In genomic region chr9:13479275-13479674, GRCm38 (mm10) we compare ENCODE assay signal across 21 mouse cellular contexts. TPM values are rescaled to one million over a fixed set of nuclear protein-coding genes. Genes with fewer than 3 reads are reported as not detected.
DNase-seq lines count a peak whose midpoint lies in the region; ATAC-seq lines count a peak whose summit lies in the region.
"Had no signal": no experiment of that assay in that cellular context is flagged by ENCODE, and none has a peak within 500 bp of the region (broad histone marks: within the 10 kb centered on the region; RNA-seq: fewer than 3 reads in every experiment).

No protein-coding gene starts in this region.

- H3K27me3 ChIP-seq in forebrain, embryonic 12.5 days, result no peaks in the 10 kb centered on the region
- H3K27me3 ChIP-seq in midbrain, embryonic 11.5 days (ENCODE audit: control insufficient read depth, insufficient read depth, low read length), result no peaks in the 10 kb centered on the region
- H3K27me3 ChIP-seq: embryonic facial prominence, embryonic 15.5 days; heart, embryonic 15.5 days had no signal

- H3K4me3 ChIP-seq in forebrain, embryonic 12.5 days (replicated peaks), result no peak overlapping the region
- H3K4me3 ChIP-seq in midbrain, embryonic 11.5 days (ENCODE audit: low read depth, low read length), result no peak overlapping the region
- H3K4me3 ChIP-seq: embryonic facial prominence, embryonic 15.5 days; heart, embryonic 15.5 days had no signal

- ATAC-seq in forebrain, embryonic 12.5 days (ENCODE audit: low FRiP score), result peak; percentile 42; the same call in 1 of the 2 replicates
- ATAC-seq in midbrain, embryonic 11.5 days (ENCODE audit: low FRiP score), result peak; percentile 63

- intact Hi-C loops in heart, postnatal 25 days (cut with DNase I), result no loop called here

- H3K36me3 ChIP-seq in forebrain, embryonic 12.5 days (replicated peaks), result no peaks in the 10 kb centered on the region
- no peaks in the 10 kb centered on the region for H3K36me3 ChIP-seq in midbrain, embryonic 11.5 days (ENCODE audit: control insufficient read depth, insufficient read depth, low read length)
- H3K36me3 ChIP-seq: embryonic facial prominence, embryonic 15.5 days; heart, embryonic 15.5 days had no signal

- 9% methylated on average over 4 of the region's 4 CpGs for WGBS in forebrain, embryonic 12.5 days
- WGBS in midbrain, embryonic 11.5 days, result 18% methylated on average over 4 of the region's 4 CpGs

- H3K27ac ChIP-seq in forebrain, embryonic 12.5 days, result no peak overlapping the region
- H3K27ac ChIP-seq in midbrain, embryonic 11.5 days (ENCODE audit: low read depth, low read length), result no peak overlapping the region
- H3K27ac ChIP-seq: embryonic facial prominence, embryonic 15.5 days; heart, embryonic 15.5 days had no signal

- DNase-seq in heart, adult 11 months, result peak; percentile 51
- DNase-seq in heart, postnatal 25 days (ENCODE audit: low spot score), result no peak
- peak; percentile 78 for DNase-seq in Muller cell, postnatal 12 days (ENCODE audit: inconsistent ontology term)
- peak; percentile 86 for DNase-seq in midbrain, embryonic 11.5 days (ENCODE audit: low spot score, missing footprints)
- DNase-seq in gastrocnemius, postnatal 10 days, result no peak
- DNase-seq in natural killer cell, adult 2 months (ENCODE audit: low spot score in 2 of 2), result no peak
- no peak for DNase-seq in cerebellum, adult 9-11 months
- DNase-seq: cerebellum, adult 8-10 months; kidney, postnatal 25 days; lung, adult 2 months; right cerebral cortex, postnatal 14 days; thymus, adult 18-20 months had no signal

- no peak overlapping the region for H3K9ac ChIP-seq in forebrain, embryonic 12.5 days
- H3K9ac ChIP-seq in midbrain, embryonic 11.5 days (ENCODE audit: low read length), result no peak overlapping the region
- H3K9ac ChIP-seq: embryonic facial prominence, embryonic 15.5 days; heart, embryonic 15.5 days had no signal

- peaks cover 33% of the 10 kb centered on the region for H3K4me1 ChIP-seq in forebrain, embryonic 12.5 days
- peaks cover 19% of the 10 kb centered on the region for H3K4me1 ChIP-seq in midbrain, embryonic 11.5 days (ENCODE audit: control insufficient read depth, insufficient read depth, low read length)

- H3K9me3 ChIP-seq in forebrain, embryonic 12.5 days, result no peaks in the 10 kb centered on the region
- H3K9me3 ChIP-seq in midbrain, embryonic 11.5 days (ENCODE audit: control insufficient read depth, low read length), result no peaks in the 10 kb centered on the region
- H3K9me3 ChIP-seq: embryonic facial prominence, embryonic 15.5 days; heart, embryonic 15.5 days had no signal

- H3K4me2 ChIP-seq in forebrain, embryonic 12.5 days, result no peak overlapping the region
- H3K4me2 ChIP-seq in midbrain, embryonic 11.5 days, result no peak overlapping the region
- H3K4me2 ChIP-seq: embryonic facial prominence, embryonic 15.5 days; heart, embryonic 15.5 days had no signal

RNA-seq across cellular contexts. Expression of gene Gm17571, which starts 32.7 kb away (rescaled TPM):
- total RNA-seq in heart, postnatal 25 days (2021), result not detected
- not detected in 2 replicates for polyA plus RNA-seq in forebrain, embryonic 12.5 days (2016; fragmentation: Nextera tagmentation; extraction: Ambion mirVana)
- polyA plus RNA-seq in midbrain, embryonic 11.5 days (2014; fragmentation: Nextera tagmentation; extraction: Ambion mirVana), result not detected in 2 replicates
- total RNA-seq in gastrocnemius, postnatal 10 days (2021), result not detected
- total RNA-seq: adrenal gland, adult 18-20 months; granulocyte monocyte progenitor cell, adult 5-6 weeks; layer of hippocampus, postnatal 25 days; megakaryocyte, adult 5-6 weeks; neutrophil, adult 5-6 weeks had no signal
- polyA plus RNA-seq: embryonic facial prominence, embryonic 15.5 days; heart, embryonic 15.5 days; limb, embryonic 14.5 days; lung, adult 2 months had no signal

Comparison
In these comparisons a context has a peak if more than half of its experiments do, and no peak if none do; other contexts are left out.
1. DNase-seq: peak in heart, adult 11 months (single experiment), Muller cell, postnatal 12 days (single experiment) and midbrain, embryonic 11.5 days (single experiment); none in heart, postnatal 25 days (single experiment), gastrocnemius, postnatal 10 days (single experiment), natural killer cell, adult 2 months (0 of 2) and cerebellum, adult 9-11 months (single experiment).